Mouse (Mus musculus): ENCODE measurements around the gene Nsun7. TPM values are rescaled to one million over a fixed set of nuclear protein-coding genes. Genes with fewer than 3 reads are reported as not detected.

Gene Nsun7
- polyA plus RNA-seq, 1 experiment from 2014 or later, result 0.65 TPM

- no peak for DNase-seq (ENCODE audit: low spot score)
- H3K9me3 ChIP-seq (ENCODE audit: control insufficient read depth, low read length), result no peaks in the 10 kb centered on the region
- ATAC-seq (ENCODE audit: insufficient read depth, low FRiP score, low TSS enrichment), result no peak
- H3K4me2 ChIP-seq (ENCODE audit: low read depth), result no peak overlapping the region
- no peaks in the 10 kb centered on the region for H3K36me3 ChIP-seq (ENCODE audit: control insufficient read depth, insufficient read depth, low read length)
- H3K4me3 ChIP-seq (ENCODE audit: low read depth, low read length), result no peak overlapping the region
- no peak overlapping the region for H3K9ac ChIP-seq (ENCODE audit: low read length)
- whole genome bisulfite sequencing, result 95% methylated on average over 5 of the region's 5 CpGs
- H3K27ac ChIP-seq (ENCODE audit: low read depth, low read length), result no peak overlapping the region
- no peaks in the 10 kb centered on the region for H3K4me1 ChIP-seq (ENCODE audit: control insufficient read depth, insufficient read depth, low read length)
- no peaks in the 10 kb centered on the region for H3K27me3 ChIP-seq (ENCODE audit: control insufficient read depth, insufficient read depth, low read length)
Observed at GRCm38 (mm10) chr5:66296116-66296515, 36.4 kb downstream of the Nsun7 start.

DNA sequence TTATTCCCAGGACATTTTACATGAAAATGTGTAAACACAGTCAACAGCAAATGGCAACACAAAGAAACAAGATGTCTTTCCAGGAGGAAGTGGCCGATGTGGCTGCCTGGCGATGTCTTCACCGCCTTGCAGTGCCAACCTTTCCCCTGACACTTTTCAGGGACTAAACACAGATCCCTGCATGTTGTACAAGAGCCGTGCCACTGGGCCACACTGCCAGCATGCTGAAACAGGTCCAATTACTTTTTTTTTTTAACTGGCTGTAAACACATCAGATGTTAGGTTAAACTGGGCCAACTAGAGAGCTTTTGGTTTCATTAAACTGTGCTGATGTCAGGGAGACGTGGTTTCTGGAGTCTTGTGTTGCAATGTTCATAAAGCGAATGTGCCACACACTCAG lies 39.2 kb downstream of the Nsun7 start:
- no peak for ATAC-seq (ENCODE audit: insufficient read depth, low FRiP score, low TSS enrichment)
- Histone ChIP-seq H3K9me3 (ENCODE audit: control insufficient read depth, low read length) (no peaks in the 10 kb centered on the region), H3K4me3 (ENCODE audit: low read depth, low read length) (no peak overlapping the region), H3K4me1 (ENCODE audit: control insufficient read depth, insufficient read depth, low read length) (no peaks in the 10 kb centered on the region), H3K4me2 (ENCODE audit: low read depth) (no peak overlapping the region), H3K27me3 (ENCODE audit: control insufficient read depth, insufficient read depth, low read length) (no peaks in the 10 kb centered on the region), H3K9ac (ENCODE audit: low read length) (no peak overlapping the region), H3K36me3 (ENCODE audit: control insufficient read depth, insufficient read depth, low read length) (peaks cover 5% of the 10 kb centered on the region; the same call in 1 of the 2 replicates), H3K27ac (ENCODE audit: low read depth, low read length) (no peak overlapping the region)
- DNase-seq (ENCODE audit: low spot score), result no peak
- 89% methylated on average over 6 of the region's 6 CpGs for WGBS

- Histone ChIP-seq H3K9ac (ENCODE audit: low read length) (no peak overlapping the region), H3K4me2 (ENCODE audit: low read depth) (no peak overlapping the region), H3K27ac (ENCODE audit: low read depth, low read length) (no peak overlapping the region), H3K9me3 (ENCODE audit: control insufficient read depth, low read length) (no peaks in the 10 kb centered on the region), H3K36me3 (ENCODE audit: control insufficient read depth, insufficient read depth, low read length) (peaks cover 5% of the 10 kb centered on the region; the same call in 1 of the 2 replicates), H3K4me3 (ENCODE audit: low read depth, low read length) (no peak overlapping the region), H3K27me3 (ENCODE audit: control insufficient read depth, insufficient read depth, low read length) (no peaks in the 10 kb centered on the region), H3K4me1 (ENCODE audit: control insufficient read depth, insufficient read depth, low read length) (no peaks in the 10 kb centered on the region)
- ATAC-seq (ENCODE audit: insufficient read depth, low FRiP score, low TSS enrichment), result no peak
- no peak for DNase-seq (ENCODE audit: low spot score)
- WGBS, result 91% methylated on average over 13 of the region's 13 CpGs
Observed at GRCm38 (mm10) chr5:66300576-66300975, 40.9 kb downstream of the Nsun7 start.

DNA sequence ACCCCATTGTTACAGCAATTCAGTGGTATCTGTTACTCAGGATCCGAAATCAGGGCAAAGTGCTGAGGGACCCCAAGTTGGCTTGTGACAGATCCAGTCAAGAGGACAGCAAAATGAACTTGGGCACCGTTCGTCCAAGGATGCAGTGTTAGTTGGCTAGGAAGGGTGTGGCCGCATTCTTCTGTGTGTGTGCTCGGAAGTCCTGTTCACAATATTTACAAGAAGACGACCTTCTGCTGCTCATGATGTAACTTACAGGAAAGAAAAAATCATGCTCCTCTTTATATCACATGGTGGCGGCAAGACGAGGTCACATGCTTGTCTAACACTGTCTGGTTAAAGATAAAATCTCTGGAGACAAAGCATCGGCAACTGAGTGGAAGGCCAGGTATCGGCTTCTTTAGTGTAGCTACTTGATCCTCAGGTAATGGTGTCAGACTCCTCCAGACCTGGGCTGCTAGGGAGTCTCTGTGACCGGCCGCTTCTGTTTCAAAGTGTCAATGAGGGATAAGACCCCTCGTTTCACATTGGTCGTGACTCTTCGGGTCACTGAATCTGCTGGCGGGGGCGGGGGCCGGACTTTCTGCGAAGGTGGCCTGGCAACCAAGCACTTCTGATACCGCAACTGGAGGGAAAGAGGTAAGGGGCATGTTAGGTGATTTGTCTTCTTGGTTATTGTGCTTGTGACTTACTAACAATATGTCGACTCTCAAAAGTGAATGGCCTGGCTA lies 42.6 kb downstream of the Nsun7 start:
- Histone ChIP-seq H3K36me3 (ENCODE audit: control insufficient read depth, insufficient read depth, low read length) (peaks cover 5% of the 10 kb centered on the region; the same call in 1 of the 2 replicates), H3K4me3 (ENCODE audit: low read depth, low read length) (no peak overlapping the region), H3K9me3 (ENCODE audit: control insufficient read depth, low read length) (no peaks in the 10 kb centered on the region), H3K9ac (ENCODE audit: low read length) (no peak overlapping the region), H3K4me1 (ENCODE audit: control insufficient read depth, insufficient read depth, low read length) (no peaks in the 10 kb centered on the region), H3K4me2 (ENCODE audit: low read depth) (no peak overlapping the region), H3K27me3 (ENCODE audit: control insufficient read depth, insufficient read depth, low read length) (no peaks in the 10 kb centered on the region), H3K27ac (ENCODE audit: low read depth, low read length) (no peak overlapping the region)
- DNase-seq (ENCODE audit: low spot score) (no peak), ATAC-seq (ENCODE audit: insufficient read depth, low FRiP score, low TSS enrichment) (no peak)
- 96% methylated on average over 21 of the region's 21 CpGs for WGBS

DNA sequence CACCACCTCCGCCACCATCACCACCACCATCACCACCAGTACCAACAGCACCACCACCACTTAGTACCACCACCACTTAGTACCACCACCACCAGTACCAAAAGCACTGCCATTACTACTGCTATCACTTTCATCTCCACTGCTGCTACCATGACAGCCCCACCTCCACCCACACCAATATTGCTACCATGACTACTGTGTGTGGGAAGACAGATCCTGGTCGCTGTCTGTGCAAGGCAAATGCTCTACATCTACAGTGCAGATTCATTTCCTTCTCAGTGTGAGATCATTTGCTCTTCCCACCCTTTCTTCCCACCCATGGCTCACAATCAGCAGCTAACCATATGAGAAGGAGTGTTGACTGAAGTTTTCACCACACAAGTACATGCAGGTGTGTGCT lies 43.2 kb downstream of the Nsun7 start:
- WGBS, result 88% methylated on average over 2 of the region's 2 CpGs
- Histone ChIP-seq H3K36me3 (ENCODE audit: control insufficient read depth, insufficient read depth, low read length) (peaks cover 5% of the 10 kb centered on the region; the same call in 1 of the 2 replicates), H3K4me2 (ENCODE audit: low read depth) (no peak overlapping the region), H3K27me3 (ENCODE audit: control insufficient read depth, insufficient read depth, low read length) (no peaks in the 10 kb centered on the region), H3K9me3 (ENCODE audit: control insufficient read depth, low read length) (no peaks in the 10 kb centered on the region), H3K4me3 (ENCODE audit: low read depth, low read length) (no peak overlapping the region), H3K9ac (ENCODE audit: low read length) (no peak overlapping the region), H3K27ac (ENCODE audit: low read depth, low read length) (no peak overlapping the region), H3K4me1 (ENCODE audit: control insufficient read depth, insufficient read depth, low read length) (no peaks in the 10 kb centered on the region)
- DNase-seq (ENCODE audit: low spot score), result no peak
- no peak for ATAC-seq (ENCODE audit: insufficient read depth, low FRiP score, low TSS enrichment)

DNA sequence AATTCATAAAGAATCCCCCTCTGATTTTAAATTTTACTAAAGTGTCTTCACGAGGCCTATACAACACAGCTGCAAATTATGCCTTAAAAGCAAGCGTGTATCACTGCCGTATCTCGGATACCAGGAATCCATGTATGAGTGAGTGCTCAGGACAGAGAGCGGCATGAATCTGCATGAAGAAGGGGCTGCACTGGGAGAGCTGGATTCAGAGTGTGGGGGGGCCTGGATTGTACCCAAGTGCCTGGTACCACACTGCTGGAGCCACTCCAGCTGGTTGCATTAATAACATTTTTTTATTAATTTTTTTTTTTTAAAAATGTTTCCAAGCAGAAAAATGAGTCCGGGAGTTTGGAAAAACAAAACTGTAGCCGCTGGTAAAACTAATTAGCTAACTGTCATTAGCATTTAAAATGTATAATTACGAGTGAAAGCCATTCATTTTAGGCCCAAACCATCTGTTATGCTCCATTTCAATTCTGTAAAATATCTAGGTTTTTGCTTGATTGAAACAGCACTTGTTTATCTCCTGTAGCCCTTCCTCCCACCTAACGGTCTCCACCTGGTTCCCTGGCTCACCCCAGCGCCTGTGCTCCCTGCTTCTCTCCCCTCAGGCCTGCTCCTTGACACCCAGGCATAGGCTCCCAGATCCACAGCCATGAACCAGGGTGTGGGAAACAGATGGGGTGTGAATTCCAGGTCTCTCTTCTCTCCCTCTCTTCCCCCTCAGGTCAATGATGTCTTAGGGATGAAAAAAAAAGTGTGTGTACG lies 44.8 kb downstream of the Nsun7 start:
- H3K4me2 ChIP-seq (ENCODE audit: low read depth), result no peak overlapping the region
- no peaks in the 10 kb centered on the region for H3K4me1 ChIP-seq (ENCODE audit: control insufficient read depth, insufficient read depth, low read length)
- H3K27ac ChIP-seq (ENCODE audit: low read depth, low read length), result no peak overlapping the region
- no peak for ATAC-seq (ENCODE audit: insufficient read depth, low FRiP score, low TSS enrichment)
- H3K27me3 ChIP-seq (ENCODE audit: control insufficient read depth, insufficient read depth, low read length), result no peaks in the 10 kb centered on the region
- no peak overlapping the region for H3K9ac ChIP-seq (ENCODE audit: low read length)
- no peak overlapping the region for H3K4me3 ChIP-seq (ENCODE audit: low read depth, low read length)
- H3K36me3 ChIP-seq (ENCODE audit: control insufficient read depth, insufficient read depth, low read length), result peaks cover 5% of the 10 kb centered on the region; the same call in 1 of the 2 replicates
- no peaks in the 10 kb centered on the region for H3K9me3 ChIP-seq (ENCODE audit: control insufficient read depth, low read length)
- no peak for DNase-seq (ENCODE audit: low spot score)
- 88% methylated on average over 11 of the region's 11 CpGs for WGBS

- H3K9ac ChIP-seq (ENCODE audit: low read length), result no peak overlapping the region
- no peak overlapping the region for H3K27ac ChIP-seq (ENCODE audit: low read depth, low read length)
- no peak overlapping the region for H3K4me2 ChIP-seq (ENCODE audit: low read depth)
- H3K9me3 ChIP-seq (ENCODE audit: control insufficient read depth, low read length), result no peaks in the 10 kb centered on the region
- peaks cover 5% of the 10 kb centered on the region; the same call in 1 of the 2 replicates for H3K36me3 ChIP-seq (ENCODE audit: control insufficient read depth, insufficient read depth, low read length)
- H3K4me3 ChIP-seq (ENCODE audit: low read depth, low read length), result no peak overlapping the region
- ATAC-seq (ENCODE audit: insufficient read depth, low FRiP score, low TSS enrichment), result no peak
- H3K4me1 ChIP-seq (ENCODE audit: control insufficient read depth, insufficient read depth, low read length), result no peaks in the 10 kb centered on the region
- 75% methylated on average over 8 of the region's 8 CpGs for WGBS
- DNase-seq (ENCODE audit: low spot score), result no peak
- H3K27me3 ChIP-seq (ENCODE audit: control insufficient read depth, insufficient read depth, low read length), result no peaks in the 10 kb centered on the region
Observed at GRCm38 (mm10) chr5:66305511-66305910, 45.8 kb downstream of the Nsun7 start.

DNA sequence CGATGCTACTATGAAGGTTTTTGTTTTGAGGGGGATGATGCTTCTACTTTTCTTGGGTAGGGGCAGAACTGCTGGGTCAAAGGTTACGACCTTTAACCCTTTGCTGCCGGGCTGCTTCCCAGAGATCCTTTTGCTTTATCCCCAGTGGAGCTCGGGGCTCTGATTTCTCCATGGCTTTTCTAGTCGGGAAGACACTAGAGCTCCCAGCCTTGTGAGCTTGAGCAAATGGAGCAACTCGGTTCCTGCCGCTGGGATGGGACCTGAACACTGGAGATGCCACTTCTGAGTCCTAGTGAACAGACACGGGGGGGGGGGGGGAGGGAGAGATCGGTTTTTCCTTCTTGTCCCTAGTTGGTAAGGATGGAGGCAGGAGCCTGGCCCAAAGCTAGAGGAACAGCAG lies 50.6 kb downstream of the Nsun7 start:
- no peak overlapping the region for H3K9ac ChIP-seq (ENCODE audit: low read length)
- no peak overlapping the region for H3K27ac ChIP-seq (ENCODE audit: low read depth, low read length)
- no peaks in the 10 kb centered on the region for H3K27me3 ChIP-seq (ENCODE audit: control insufficient read depth, insufficient read depth, low read length)
- DNase-seq (ENCODE audit: low spot score), result no peak
- no peak overlapping the region for H3K4me3 ChIP-seq (ENCODE audit: low read depth, low read length)
- 69% methylated on average over 9 of the region's 9 CpGs for WGBS
- no peaks in the 10 kb centered on the region for H3K36me3 ChIP-seq (ENCODE audit: control insufficient read depth, insufficient read depth, low read length)
- H3K4me1 ChIP-seq (ENCODE audit: control insufficient read depth, insufficient read depth, low read length), result no peaks in the 10 kb centered on the region
- no peak overlapping the region for H3K4me2 ChIP-seq (ENCODE audit: low read depth)
- ATAC-seq (ENCODE audit: insufficient read depth, low FRiP score, low TSS enrichment), result no peak
- H3K9me3 ChIP-seq (ENCODE audit: control insufficient read depth, low read length), result no peaks in the 10 kb centered on the region

GRCm38 (mm10) chr5:66310806-66311205 lies 51.1 kb downstream of the Nsun7 start:
- Histone ChIP-seq H3K36me3 (ENCODE audit: control insufficient read depth, insufficient read depth, low read length) (no peaks in the 10 kb centered on the region), H3K4me1 (ENCODE audit: control insufficient read depth, insufficient read depth, low read length) (no peaks in the 10 kb centered on the region), H3K27ac (ENCODE audit: low read depth, low read length) (no peak overlapping the region), H3K4me3 (ENCODE audit: low read depth, low read length) (no peak overlapping the region), H3K4me2 (ENCODE audit: low read depth) (no peak overlapping the region), H3K27me3 (ENCODE audit: control insufficient read depth, insufficient read depth, low read length) (no peaks in the 10 kb centered on the region), H3K9ac (ENCODE audit: low read length) (no peak overlapping the region), H3K9me3 (ENCODE audit: control insufficient read depth, low read length) (no peaks in the 10 kb centered on the region)
- no peak for ATAC-seq (ENCODE audit: insufficient read depth, low FRiP score, low TSS enrichment)
- 89% methylated on average over 11 of the region's 11 CpGs for WGBS
- DNase-seq (ENCODE audit: low spot score), result no peak

Data from neural tube, embryonic 11.5 days (tissue).